Mouse (Mus musculus) thymus, postnatal 0 days (tissue): ENCODE data around the gene Ankrd13a. TPM values are rescaled to one million over a fixed set of nuclear protein-coding genes. Genes with fewer than 3 reads are reported as not detected.

Experiments used
- DNase-seq: peaks from one replicate; pipeline ENCODE4 v3.0.0-alpha.2; 2015; ENCODE audit warnings: low spot score
- polyA plus RNA-seq: library from polyadenylated mRNA; unstranded; fragments of >200 nt; fragmentation: Nextera tagmentation; extraction: Ambion mirVana; gene quantifications from 2 replicates; pipeline ENCODE4 v1.2.1, GENCODE M21; 2015

Gene Ankrd13a
- polyA plus RNA-seq, 1 experiment from 2014 or later, result 86.3 TPM

DNA sequence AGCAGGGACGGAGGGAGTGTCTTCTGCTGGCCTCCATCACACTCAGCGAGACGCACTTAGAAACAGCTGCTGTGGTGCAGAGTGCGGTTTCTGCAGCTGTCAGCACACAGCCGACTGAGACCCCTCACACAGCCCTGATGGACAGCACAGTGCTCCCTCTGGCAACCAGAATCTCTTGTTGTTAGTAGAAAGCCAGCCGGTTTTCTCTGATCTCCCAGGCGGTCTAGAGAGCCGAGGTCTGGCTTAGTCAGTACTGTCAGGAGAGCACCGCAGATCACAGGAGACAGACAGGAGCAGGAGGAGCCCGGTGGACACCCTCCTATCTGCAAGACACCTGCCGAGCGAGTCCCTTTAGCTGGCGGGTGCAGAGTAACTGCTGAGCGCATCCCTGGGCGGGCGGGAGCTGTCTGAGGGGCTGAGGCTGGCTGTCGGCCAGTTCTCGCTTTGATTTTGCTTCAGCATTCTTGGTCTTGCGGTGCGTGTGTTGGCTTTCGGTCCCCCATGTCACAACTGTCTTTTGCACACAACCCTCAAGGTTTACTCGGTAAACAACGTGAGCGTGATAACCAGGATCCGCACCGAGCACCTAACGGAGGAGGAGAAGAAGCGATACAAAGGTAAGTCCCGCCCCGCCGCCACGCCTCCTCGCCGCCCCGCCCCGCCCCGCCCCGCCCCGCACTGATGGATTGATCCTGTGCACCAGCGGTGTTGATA is 22.0 kb downstream of the Ankrd13a start:
- no peak for DNase-seq

DNA sequence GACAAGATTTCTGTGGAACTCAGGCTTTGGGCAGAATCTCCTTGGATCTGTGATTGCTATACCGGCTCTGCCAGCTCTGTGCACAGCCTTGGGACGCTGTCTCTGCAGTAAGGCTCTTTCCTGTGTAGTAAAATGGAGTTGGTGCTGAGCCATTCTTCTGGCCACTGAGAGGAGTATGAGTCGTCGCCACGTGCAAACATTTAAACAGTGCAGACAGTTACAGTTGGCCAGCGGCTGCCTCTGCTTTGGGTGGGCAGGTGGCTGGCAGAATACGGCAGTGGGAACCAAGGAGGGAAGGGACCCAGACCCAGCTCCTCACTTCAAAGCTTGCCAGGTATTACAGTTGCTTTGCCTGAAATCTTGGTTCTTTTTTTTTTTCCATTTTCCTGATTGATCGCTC is 22.8 kb downstream of the Ankrd13a start:
- DNase-seq, result no peak

DNA sequence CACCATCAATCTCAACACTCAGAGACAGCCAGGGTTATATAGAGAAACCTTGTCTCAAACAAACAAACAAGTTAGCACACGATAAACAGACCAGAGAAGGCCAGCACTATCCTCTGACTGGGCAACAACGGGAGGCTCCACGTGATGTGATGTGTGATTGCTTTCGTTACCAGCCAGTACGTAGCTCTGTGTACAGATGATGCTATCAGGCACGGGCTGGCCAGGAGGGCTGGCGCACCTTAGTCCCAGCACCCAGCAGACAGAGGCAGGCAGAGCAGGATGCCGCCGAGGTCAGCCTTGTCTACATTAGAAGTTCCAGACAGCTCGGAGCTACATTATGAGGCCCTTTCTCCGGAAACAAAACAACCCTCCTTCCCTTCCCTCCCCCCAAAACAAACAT is 25.4 kb downstream of the Ankrd13a start:
- no peak for DNase-seq

DNA sequence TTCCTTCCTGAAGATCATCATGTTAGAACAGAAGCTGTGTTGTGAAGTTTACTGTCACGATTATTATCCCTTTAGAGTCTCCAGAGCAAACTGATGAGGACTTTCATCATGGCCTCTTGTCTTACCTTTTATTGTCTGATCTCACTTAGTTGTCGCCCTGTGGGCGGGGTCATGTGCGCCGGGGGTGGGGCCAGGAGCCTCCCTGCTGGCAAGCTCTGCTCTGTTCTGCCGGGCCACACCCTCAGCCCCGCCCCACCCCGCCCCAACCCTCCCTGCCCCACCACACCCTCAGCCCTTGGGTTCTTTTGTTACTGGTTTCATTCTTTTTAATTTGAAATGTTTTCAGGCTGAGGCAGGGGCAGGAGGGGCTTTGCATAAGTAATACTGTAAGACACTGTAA is 26.6 kb downstream of the Ankrd13a start:
- DNase-seq, result no peak

DNA sequence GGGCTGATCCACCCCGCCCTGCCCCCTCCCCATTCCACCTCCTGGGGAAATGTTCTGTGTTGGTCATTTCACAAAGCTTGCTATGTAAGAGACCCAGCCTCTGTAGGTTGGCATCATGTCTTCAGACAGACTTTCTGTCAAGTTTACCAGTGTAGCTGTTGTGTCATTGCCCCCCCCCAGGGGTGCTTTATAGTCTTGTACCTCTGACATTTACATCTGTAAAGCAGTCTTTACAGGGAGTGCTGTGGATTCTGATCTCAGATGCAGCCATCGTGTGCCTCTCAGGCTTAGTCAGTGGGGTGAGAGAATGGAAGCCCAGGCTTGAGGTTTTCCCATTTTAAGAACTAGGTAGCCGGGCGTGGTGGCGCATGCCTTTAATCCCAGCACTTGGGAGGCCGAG is 27.4 kb downstream of the Ankrd13a start:
- DNase-seq, result no peak

DNA sequence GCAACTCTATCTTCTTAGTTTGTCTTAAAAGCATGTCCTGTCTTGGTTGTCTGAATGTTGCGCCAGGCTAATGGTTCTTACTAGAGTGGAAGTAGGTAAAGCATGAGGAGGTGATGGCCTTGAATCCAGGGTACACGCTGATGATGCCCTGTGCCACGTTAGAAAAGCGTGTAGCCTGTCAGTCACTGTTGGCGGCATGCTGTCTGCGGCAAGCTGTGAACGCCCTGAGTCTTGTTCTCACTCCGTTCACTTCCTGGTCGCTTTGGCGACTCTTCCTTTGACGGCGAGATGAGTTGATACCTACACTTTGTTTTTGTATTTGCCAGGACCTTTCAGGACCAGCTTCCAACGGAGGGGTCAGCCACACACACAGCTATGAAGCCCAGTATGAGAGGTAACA is 28.8 kb downstream of the Ankrd13a start:
- DNase-seq, result no peak

DNA sequence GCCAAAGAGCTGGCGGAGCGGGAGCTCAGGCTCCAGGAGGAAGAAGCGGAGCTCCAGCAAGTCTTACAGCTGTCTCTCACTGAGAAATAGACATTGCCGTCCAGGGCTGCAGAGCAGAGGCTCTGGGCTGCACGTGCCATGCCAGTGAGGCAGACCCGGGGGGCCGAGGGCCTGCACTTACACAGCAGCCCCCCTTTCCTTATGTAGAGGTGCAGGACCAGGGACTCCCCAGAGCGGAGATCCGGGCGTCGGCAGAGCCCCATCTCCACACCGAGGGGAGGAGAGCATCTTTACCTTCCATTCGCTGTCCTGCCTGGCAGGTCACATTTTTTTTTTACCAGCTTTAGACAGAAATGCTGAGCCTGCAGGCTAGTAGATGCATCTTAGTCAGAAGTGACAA is 29.9 kb downstream of the Ankrd13a start:
- no peak for DNase-seq

DNA sequence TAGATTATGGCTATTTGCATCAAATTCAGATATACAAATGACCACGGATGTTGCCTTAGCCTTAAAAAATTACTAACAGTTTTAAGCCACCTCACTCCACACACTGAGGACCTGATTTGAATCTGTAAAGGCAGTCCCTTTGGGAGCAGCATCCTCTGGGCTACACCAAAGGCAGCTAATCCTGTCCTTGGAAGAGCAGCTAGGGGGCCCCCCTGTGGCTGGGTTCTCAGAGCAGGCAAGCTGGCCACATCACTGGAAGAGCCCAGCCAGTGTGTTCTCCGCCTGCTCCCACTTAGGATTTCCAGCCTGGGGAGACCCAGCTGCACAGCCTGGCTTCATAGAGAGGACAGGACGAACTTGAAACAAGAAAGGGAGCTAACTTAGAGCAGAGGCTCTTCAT is 30.5 kb downstream of the Ankrd13a start:
- no peak for DNase-seq

DNA sequence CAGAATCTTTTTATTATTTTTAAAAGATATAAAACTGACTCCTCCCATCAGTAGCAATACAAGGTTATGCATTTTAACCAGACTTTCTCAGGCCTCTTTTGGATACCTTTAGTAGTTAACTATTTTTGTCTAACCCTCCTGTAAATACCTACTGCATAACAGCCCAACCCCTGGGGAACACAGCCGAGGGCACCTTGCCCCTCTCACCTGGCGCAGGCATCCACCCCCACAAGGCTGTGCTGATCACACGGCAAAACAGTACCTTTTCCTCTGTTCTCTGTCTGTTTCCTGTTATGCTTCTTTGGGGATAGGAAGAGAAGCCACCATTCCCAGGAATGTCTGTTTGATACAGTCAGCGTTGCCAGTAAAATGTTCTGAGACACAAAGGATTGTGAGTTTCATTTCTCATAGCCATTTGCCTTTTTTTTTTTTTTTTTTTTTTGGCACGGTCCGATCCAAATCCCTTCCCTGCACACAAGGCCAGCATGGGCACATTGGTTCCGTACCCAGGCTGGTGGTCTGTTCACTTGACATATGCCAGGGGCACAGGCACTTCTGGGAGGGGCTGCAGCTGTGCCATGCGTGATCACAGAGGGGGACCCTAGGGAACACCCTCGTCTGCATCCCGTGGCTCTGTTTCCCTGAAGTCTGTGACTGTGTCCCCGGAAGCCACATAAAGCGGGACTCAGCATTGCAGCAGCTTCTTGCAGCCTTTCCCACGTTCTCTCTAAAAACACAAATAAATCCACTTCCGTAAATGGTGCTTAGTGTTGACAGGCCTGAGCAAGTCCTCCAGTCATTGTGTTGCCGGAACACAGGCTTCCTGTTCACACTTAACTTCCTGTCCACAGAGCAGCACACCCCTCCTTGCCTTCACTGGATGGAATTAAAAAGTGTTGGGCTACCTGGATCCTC is 31.2 kb downstream of the Ankrd13a start:
- DNase-seq, result peak; percentile 59

DNA sequence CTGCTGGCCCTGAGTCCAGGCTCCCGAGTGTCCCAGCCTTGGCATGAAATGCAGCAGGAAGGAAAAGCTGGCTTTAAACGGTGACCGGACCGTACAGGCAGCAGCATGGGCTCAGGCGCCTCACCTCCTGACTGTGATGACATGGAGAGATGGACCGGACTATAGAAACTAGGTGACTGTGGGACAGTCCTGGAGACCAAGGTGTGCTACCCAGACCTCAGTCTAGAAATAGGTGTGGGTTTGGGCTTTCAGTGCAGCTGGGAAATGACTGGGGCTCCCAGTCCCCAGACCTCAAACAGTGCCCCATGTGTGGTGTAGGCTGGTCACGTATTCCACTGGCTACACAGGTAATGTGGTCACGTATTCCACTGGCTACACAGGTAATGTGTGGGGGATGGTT is 32.2 kb downstream of the Ankrd13a start:
- no peak for DNase-seq

DNA sequence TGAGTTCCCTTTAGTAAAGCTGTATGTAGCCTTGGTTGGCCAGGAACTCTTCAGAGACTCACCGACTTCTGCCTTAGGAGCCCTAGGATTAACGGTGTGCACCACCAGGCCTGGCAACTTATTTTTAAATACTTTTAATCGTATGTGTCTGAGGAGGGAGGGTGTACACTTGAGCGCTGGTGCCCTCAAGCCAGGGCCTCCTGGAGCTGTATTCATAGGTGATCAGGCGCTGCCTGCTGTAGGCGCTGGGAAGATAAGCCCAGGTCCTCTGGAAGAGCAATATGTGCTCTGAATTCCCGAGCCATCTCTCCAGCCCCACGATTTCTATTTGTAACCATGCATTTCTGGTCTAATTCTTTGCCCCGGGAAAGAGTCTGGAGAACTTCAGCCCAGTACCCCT is 32.6 kb downstream of the Ankrd13a start:
- no peak for DNase-seq

DNA sequence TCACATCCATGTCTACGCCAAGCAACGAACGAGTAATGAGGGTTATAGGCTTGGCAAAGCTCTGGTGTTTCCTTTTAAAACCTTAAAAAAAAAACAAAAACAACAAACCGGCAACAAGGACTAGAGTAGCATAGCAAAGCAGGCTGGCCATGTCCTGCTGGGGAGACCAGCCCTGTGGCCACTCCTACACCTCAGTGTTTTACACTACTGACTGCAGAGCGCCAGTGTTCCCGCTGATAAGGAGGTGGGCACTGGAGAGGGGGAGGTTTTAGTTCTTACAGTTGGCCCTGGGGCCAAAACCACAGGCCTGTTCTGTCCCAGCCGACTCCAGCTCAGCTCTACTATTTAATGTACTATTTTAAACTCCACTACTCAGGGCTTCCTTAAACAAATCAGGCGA is 33.0 kb downstream of the Ankrd13a start:
- DNase-seq, result no peak

DNA sequence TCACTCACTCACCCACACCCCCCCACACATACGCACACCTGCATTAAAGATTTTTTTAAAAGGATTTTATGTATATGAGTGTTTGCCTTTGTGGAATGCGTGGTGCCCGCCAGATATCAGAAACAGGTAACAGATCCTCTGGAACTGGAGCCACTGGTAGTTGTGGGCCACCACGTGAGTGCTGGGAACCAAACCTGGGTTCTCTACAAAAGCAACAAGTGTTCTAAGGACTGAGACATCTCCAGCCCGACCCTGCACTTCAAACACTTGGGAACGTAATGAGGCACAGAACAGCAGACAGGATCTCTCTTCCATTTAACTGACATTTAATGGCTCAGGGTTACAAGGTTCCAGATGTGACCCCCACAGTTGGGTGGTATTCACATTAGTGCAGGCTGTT is 33.4 kb downstream of the Ankrd13a start:
- DNase-seq, result no peak

DNA sequence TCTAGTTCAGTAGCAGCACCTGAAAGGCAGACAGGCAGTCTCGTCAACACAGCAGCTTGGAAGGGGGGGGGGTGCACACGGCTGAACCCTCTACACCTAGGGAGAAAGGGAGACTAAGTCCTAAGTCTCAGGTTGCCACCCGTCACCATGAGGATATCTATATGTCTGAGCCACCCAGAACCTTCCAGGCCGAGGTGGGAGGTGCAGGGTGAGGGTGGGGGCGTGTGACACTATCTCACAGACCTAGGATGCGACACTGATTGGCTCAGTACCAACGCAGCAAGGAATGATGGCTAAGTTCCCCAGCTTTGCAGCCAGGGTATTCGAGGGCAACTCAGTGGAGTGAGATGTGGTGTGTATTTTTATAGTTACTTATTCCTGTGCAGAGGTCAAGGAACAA is 33.9 kb downstream of the Ankrd13a start:
- DNase-seq, result no peak

DNA sequence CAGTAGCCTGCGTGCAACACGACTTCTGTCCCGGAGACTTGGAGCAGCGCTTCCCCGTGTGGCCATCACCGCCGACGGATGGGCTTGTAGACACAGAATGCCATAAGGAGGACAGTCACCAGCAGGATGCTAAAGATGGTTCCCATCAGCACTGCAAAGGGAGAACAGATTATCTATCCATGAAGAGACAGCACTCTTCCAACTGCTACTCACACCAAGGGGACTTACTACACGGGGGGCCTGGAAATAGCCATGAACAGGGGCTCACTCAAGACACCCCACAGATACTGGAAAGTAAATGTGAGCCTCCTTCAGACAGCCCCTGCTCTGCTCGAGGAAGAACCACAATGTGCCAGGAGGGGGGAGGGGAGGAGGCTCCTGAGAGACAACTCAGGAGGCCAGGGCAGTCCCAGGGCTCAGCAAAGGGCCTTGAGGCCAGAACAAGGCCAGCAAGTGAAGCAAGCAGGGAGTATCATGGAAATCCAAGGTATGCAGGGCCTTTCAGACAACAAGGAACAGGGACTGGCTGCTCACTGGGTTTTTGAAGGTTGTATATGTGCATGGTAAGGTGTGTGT is 34.8 kb downstream of the Ankrd13a start:
- no peak for DNase-seq

DNA sequence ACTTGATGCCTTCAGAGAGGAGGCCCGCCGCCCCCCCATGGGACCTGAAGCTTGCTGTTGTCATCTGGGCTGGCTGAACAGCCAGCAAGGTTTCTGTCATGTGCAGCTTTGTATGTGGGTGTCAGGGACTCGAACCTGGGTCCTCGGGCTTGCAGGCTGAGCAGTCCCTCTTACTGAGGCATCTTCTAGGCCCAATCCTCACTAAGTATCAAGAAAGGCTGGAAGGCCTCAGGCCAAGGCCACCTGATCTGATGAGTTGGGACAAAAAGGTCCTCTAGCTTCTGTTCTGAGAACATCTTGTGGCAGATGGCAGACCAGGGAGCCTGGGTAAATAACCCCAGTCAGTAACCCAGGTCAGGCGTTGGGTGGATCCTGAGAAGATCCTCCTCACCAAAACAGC is 35.3 kb downstream of the Ankrd13a start:
- no peak for DNase-seq

DNA sequence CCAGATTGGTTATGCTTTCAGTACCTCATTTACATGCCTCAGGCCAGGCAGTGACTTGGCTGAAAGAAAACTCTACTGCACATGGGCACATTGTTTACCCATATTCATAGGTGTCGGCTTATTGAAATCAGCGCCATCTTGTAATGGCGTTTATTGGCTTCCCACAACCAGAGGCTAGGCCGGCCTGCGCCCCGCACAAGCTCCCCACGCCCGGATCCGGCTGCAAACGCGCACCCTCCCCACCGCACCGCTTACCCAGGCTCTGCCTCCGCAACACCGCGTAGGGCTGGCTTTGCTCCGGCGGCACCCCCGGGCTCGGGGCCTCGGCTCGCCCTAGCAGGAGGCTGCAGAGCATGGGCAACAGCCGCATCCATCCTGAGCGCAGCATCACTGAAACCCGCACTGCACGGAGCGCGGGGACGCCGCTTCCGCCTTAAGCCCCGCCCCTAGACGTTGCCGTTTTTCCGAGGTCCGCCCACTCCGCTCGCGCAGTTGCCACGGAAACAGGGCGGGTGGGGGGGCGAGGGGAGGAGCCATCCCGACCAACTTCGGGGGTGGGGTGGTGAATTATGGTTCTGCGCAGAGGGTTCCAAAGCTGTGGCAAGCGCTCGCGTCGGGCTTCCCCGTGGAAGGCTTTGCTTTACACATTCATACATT is 39.2 kb downstream of the Ankrd13a start:
- peak; percentile 90 for DNase-seq

DNA sequence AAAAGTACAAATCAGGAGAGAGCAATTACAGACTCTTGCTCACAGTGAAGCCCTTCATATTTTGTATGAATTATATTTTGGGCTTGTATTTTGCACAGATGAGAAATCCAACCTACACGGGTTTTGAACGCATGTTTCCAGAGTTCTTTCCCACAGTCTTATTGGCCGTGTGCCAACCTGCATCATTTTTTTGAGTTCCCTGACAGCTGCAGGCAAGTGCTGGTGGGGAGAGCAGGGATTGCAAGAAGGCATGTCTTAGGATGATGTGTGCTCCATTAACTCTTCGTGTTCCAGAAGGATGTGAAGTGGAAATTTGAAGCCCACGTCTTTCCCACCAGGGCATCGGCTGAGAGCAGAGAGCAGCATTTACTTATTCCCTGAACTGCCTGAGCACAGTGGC is 42.1 kb downstream of the Ankrd13a start:
- no peak for DNase-seq

DNA sequence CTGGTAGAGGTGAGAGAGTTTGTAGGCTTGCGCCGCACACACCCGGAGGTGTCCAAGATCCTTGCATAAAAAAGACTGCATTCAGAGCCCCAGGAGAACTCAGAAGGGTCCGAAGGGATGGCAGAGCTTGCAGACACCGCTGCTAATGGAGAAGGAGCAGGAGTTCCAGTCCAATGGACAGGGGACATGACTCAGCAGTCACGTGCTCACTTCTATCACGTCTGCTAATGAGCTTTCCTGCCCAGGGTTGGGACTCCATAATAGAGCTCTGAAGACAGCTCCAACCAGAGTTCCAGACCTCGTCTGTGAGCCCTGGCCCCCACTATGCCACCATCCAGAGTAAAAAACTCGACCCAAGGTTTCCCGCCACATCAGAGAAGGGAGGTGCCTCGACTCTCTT is 43.6 kb downstream of the Ankrd13a start:
- no peak for DNase-seq

DNA sequence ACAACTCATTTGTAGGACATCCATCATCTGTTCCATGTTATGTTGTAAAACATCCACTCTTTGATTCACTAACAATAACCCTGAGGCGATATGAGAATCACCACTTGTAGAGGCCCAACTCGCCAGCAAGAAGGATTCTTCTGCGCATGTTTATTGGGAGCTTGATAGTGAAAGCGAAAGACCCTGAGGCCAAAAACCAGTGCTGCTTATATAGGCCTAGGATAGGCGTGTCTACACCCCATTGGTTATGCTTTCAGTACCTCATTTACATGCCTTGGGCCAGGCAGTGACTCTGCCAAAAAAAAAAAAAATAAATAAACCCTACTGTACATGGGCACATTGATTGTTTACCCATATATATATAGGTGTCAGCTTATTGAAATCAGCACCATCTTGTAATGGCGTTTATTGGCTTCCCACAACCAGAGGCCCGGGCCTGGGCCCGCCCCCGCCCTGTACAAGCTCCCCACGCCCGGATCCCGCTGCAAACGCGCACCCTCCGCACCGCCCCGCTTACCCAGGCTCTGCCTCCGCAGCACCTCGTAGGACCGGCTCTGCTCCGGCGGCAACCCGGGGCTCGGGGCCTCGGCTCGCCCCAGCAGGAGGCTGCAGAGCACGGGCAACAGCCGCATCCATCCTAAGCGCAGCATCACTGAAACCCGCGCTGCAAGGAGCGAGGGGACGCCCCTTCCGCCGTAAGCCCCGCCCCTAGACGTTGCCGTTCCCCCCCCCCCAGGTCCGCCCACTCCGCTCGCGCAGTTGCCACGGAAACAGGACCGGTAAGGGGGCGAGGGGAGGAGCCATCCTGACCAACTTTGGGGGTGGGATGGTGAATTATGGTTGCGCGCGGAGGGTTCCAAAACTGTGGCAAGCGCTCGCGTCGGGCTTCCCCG is 48.6 kb downstream of the Ankrd13a start, which contains the start of gene 1500011B03Rik:
TSS of gene 1500011B03Rik (minus strand) at position 673 of the 893 bp plus-strand sequence.
- DNase-seq, result peak; percentile 86

DNA sequence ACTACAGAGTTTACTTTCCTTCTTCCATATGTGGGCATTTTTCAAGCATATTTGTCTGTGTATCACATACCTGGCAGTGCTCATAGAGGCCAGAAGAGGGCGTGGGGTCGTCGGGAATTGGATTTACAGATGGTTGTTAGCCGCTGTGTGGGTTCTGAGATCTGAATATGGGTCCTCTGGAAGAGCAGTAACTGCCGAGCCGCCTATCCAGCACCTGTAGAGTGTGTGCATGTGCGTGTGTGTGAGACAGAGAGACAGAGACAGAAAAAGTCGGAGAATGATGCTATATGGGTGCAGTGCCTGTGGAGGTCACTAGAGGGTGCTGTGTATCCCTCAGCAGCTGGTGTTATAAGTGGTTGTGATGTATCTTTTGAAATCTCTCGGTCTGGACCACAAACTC is 49.7 kb downstream of the Ankrd13a start:
- peak; percentile 81 for DNase-seq
